Mouse (Mus musculus): ENCODE data around the gene Mkks. TPM values are rescaled to one million over a fixed set of nuclear protein-coding genes. Genes with fewer than 3 reads are reported as not detected.
A peak's percentile ranks its signal among the peaks of the same experiment; 100 is the strongest.

The Mkks gene
- polyA plus RNA-seq (2014; fragmentation: Nextera tagmentation; extraction: Ambion mirVana): 15.8 and 16.5 TPM in 2 replicates

DNA sequence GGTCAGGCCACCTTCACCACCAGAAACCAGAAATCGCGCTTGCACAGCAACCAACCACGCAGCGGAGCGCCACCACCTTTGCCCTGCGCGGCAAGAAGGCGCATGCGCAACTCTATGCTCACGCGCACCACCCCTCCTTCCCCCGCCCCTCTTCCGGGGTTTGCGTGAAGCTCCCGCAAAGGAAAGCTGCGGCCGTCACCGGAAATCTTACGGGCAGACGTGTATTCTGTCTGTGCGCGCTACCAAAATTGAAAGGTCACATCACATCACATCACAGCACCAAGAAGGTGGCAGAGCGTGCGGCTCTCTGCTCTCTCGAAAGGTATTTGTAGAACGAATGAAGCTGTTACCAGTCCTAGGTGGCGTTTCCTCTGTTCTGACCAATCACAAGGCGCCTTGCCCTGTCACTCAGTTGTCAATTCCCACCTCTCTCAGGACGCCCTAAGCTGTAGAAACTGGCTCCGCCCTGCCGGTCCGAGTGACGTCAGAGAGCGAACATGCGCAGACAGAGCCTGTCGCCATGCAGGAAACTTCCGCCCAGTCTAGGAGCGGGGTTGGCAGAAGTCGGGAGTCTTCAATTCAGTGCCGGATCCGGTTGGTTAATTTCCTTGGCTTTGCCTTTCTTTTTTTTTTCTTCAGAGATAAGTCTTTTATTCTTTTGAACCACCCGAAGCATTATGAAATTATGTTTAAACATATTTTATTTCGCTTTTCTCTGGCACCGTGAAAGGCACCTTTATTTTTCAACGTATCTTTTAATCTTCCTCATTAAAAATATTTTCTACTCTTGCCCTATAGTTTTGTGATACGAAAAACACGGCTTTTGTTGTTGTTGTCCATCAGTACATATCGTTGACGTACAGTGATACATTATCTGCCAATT, at the start of gene Mkks, which contains the start of the genes Slx4ip and AL731706.1:
Mkks (minus strand) TSS at position 322 of the 883 bp plus-strand sequence.
Slx4ip (plus strand) TSS at position 151 of the 883 bp plus-strand sequence.
AL731706.1 (minus strand) TSS at position 322 of the 883 bp plus-strand sequence.
- WGBS: under 1% methylated on average over 49 of the region's 49 CpGs
- Histone ChIP-seq H3K27me3 (ENCODE audit: control insufficient read depth, insufficient read depth, low read length) (no peaks in the 10 kb centered on the region), H3K27ac (ENCODE audit: low read depth, low read length) (peak within 1 kb of the TSS; percentile 81), H3K4me1 (ENCODE audit: control insufficient read depth, insufficient read depth, low read length) (no peaks in the 10 kb centered on the region), H3K9ac (ENCODE audit: low read length) (peak within 1 kb of the TSS; percentile 81), H3K4me3 (ENCODE audit: low read depth, low read length) (peak within 1 kb of the TSS; percentile 70), H3K9me3 (ENCODE audit: control insufficient read depth, low read length) (no peaks in the 10 kb centered on the region), H3K4me2 (ENCODE audit: low read depth) (peak within 1 kb of the TSS; percentile 42), H3K36me3 (ENCODE audit: control insufficient read depth, insufficient read depth, low read length) (no peaks in the 10 kb centered on the region)
- peak; percentile 98 for ATAC-seq (ENCODE audit: insufficient read depth, low FRiP score, low TSS enrichment)
- DNase-seq (ENCODE audit: low spot score): peak; percentile 99

DNA sequence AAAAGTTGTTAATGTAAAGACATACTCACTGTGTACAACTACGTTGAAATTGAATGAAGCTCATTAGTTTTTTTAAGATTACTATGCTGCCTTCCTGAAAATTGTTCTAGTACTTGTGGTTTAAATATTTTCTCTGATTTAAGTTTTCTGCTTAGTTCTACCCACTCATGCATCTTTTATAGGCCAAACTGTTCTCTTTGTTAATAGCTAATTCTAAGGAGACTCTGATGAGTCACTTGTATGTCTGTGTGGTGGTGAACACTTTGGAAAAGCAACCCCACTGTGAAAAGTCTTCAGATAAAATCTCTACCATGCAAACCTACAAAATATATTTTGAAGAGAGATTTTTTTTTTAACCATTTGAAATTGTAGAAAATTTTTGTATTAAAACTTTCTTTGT, 47.1 kb upstream of the Mkks start:
- H3K4me2 ChIP-seq (ENCODE audit: low read depth): no peak overlapping the region
- ATAC-seq (ENCODE audit: insufficient read depth, low FRiP score, low TSS enrichment) (no peak), DNase-seq (ENCODE audit: low spot score) (no peak)
- 86% methylated on average over 1 of the region's 1 CpGs for WGBS
- H3K9ac ChIP-seq (ENCODE audit: low read length): no peak overlapping the region
- no peaks in the 10 kb centered on the region for H3K36me3 ChIP-seq (ENCODE audit: control insufficient read depth, insufficient read depth, low read length)
- H3K27me3 ChIP-seq (ENCODE audit: control insufficient read depth, insufficient read depth, low read length): no peaks in the 10 kb centered on the region
- H3K4me3 ChIP-seq (ENCODE audit: low read depth, low read length): no peak overlapping the region
- no peaks in the 10 kb centered on the region for H3K4me1 ChIP-seq (ENCODE audit: control insufficient read depth, insufficient read depth, low read length)
- H3K27ac ChIP-seq (ENCODE audit: low read depth, low read length): no peak overlapping the region
- H3K9me3 ChIP-seq (ENCODE audit: control insufficient read depth, low read length): no peaks in the 10 kb centered on the region

- Histone ChIP-seq H3K4me3 (ENCODE audit: low read depth, low read length) (no peak overlapping the region), H3K4me2 (ENCODE audit: low read depth) (no peak overlapping the region), H3K4me1 (ENCODE audit: control insufficient read depth, insufficient read depth, low read length) (no peaks in the 10 kb centered on the region), H3K27me3 (ENCODE audit: control insufficient read depth, insufficient read depth, low read length) (no peaks in the 10 kb centered on the region), H3K27ac (ENCODE audit: low read depth, low read length) (no peak overlapping the region), H3K9me3 (ENCODE audit: control insufficient read depth, low read length) (no peaks in the 10 kb centered on the region), H3K36me3 (ENCODE audit: control insufficient read depth, insufficient read depth, low read length) (no peaks in the 10 kb centered on the region), H3K9ac (ENCODE audit: low read length) (no peak overlapping the region)
- WGBS: 92% methylated on average over 4 of the region's 4 CpGs
- no peak for DNase-seq (ENCODE audit: low spot score)
- ATAC-seq (ENCODE audit: insufficient read depth, low FRiP score, low TSS enrichment): no peak
Measured at GRCm38 (mm10) chr2:136936391-136937288, 45.5 kb upstream of the Mkks start.

- no peaks in the 10 kb centered on the region; the same call in 1 of the 2 replicates for H3K4me1 ChIP-seq (ENCODE audit: control insufficient read depth, insufficient read depth, low read length)
- H3K27ac ChIP-seq (ENCODE audit: low read depth, low read length): no peak overlapping the region
- no peaks in the 10 kb centered on the region for H3K27me3 ChIP-seq (ENCODE audit: control insufficient read depth, insufficient read depth, low read length)
- no peak overlapping the region for H3K4me3 ChIP-seq (ENCODE audit: low read depth, low read length)
- 70% methylated on average over 4 of the region's 4 CpGs for WGBS
- ATAC-seq (ENCODE audit: insufficient read depth, low FRiP score, low TSS enrichment) (no peak), DNase-seq (ENCODE audit: low spot score) (no peak)
- no peaks in the 10 kb centered on the region for H3K9me3 ChIP-seq (ENCODE audit: control insufficient read depth, low read length)
- H3K36me3 ChIP-seq (ENCODE audit: control insufficient read depth, insufficient read depth, low read length): no peaks in the 10 kb centered on the region
- H3K4me2 ChIP-seq (ENCODE audit: low read depth): no peak overlapping the region
- no peak overlapping the region for H3K9ac ChIP-seq (ENCODE audit: low read length)
Measured at GRCm38 (mm10) chr2:136921003-136921408, 29.8 kb upstream of the Mkks start.

DNA sequence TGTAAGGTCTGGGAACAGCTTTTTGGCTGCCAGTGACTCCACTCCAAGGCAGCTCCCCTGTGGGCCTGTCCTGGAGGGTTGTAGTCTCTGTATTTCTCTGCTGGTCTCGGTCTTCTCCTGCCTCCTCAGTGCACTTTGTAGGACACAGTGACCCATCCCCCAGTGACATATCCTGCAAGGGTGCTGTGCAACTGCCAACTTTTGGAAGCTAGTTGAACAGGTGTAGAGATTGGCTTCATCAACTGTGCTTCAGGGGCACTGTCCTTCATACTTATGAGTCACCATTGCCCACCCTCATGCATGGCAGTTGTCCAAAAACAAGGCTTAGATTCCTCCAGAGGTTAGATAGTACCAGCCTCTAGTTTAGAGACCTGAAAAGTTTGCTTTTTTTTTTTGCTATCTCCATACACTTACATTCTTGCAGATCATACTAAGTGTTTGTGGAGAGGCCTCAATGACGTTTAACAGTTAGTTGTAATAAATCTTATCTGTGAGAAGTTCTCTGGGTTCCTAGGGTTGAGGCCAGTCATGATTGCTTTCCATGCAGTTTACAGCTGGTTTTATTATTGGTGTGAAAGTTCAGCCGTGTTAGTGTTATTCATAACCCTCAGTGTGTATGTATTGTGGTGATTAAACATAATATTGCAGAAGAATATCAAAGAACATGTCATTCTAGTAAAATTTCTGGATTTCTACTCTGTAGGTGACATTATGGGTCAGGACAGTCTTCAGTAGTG, 29.2 kb upstream of the Mkks start:
- Histone ChIP-seq H3K4me1 (ENCODE audit: control insufficient read depth, insufficient read depth, low read length) (no peaks in the 10 kb centered on the region; the same call in 1 of the 2 replicates), H3K36me3 (ENCODE audit: control insufficient read depth, insufficient read depth, low read length) (no peaks in the 10 kb centered on the region), H3K27ac (ENCODE audit: low read depth, low read length) (no peak overlapping the region), H3K9ac (ENCODE audit: low read length) (no peak overlapping the region), H3K4me2 (ENCODE audit: low read depth) (no peak overlapping the region), H3K27me3 (ENCODE audit: control insufficient read depth, insufficient read depth, low read length) (no peaks in the 10 kb centered on the region), H3K4me3 (ENCODE audit: low read depth, low read length) (no peak overlapping the region), H3K9me3 (ENCODE audit: control insufficient read depth, low read length) (no peaks in the 10 kb centered on the region)
- WGBS: 81% methylated on average over 3 of the region's 3 CpGs
- no peak for DNase-seq (ENCODE audit: low spot score)
- no peak for ATAC-seq (ENCODE audit: insufficient read depth, low FRiP score, low TSS enrichment)

DNA sequence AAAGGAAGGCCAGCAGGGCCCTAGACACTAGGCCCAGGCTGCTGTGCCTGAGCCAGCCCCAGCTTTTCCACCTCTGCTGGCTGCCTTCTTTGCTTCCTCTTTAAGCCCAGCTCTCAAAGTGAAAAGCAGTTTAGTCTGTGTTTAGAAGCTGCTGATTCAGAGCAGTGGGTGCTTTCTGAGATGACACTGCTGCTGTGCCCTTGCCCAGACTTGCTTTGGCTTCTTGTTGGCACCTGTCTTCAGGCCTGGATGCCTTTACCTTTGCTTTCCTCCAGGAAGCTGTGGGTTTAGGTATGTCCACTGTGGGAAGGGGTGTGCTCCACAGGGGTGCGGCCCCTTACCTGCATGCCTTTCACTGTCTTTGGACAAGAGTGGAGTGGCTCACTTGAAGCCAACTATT, 28.2 kb upstream of the Mkks start:
- WGBS: 100% methylated on average over 1 of the region's 1 CpGs
- H3K4me1 ChIP-seq (ENCODE audit: control insufficient read depth, insufficient read depth, low read length): no peaks in the 10 kb centered on the region; the same call in 1 of the 2 replicates
- ATAC-seq (ENCODE audit: insufficient read depth, low FRiP score, low TSS enrichment): no peak

DNA sequence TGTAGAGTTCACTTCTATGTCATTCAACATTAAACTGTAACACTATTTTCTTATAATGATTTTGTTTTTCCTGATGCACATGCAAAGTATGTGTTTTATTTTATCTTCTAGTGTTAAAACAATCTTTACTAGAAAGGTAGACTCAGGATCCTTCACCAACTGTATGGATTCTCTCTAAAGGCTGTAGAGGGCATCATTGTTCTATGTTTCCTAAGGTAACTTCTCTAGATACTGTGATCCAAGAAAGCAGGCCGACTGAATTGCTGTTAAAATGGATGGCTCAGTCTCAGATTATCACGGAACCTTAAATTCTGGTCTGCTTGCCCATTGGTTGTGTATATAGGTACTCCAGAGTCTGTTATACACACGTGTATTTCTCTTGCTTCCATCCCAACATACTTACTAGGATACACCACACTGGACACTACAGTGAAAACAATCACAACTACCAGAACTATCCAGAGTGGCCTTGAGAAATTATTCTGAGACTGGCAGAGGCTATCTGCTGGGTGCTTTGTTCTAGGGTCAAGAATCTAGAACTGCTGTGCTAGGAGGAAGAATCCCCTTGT, 23.2 kb upstream of the Mkks start:
- H3K4me3 ChIP-seq (ENCODE audit: low read depth, low read length): no peak overlapping the region
- H3K4me1 ChIP-seq (ENCODE audit: control insufficient read depth, insufficient read depth, low read length): peaks cover 5% of the 10 kb centered on the region; the same call in 1 of the 2 replicates
- no peak overlapping the region for H3K4me2 ChIP-seq (ENCODE audit: low read depth)
- no peak overlapping the region for H3K27ac ChIP-seq (ENCODE audit: low read depth, low read length)
- no peak for DNase-seq (ENCODE audit: low spot score)
- ATAC-seq (ENCODE audit: insufficient read depth, low FRiP score, low TSS enrichment): no peak
- no peak overlapping the region for H3K9ac ChIP-seq (ENCODE audit: low read length)
- H3K27me3 ChIP-seq (ENCODE audit: control insufficient read depth, insufficient read depth, low read length): no peaks in the 10 kb centered on the region
- 76% methylated on average over 3 of the region's 3 CpGs for WGBS
- H3K36me3 ChIP-seq (ENCODE audit: control insufficient read depth, insufficient read depth, low read length): no peaks in the 10 kb centered on the region
- no peaks in the 10 kb centered on the region for H3K9me3 ChIP-seq (ENCODE audit: control insufficient read depth, low read length)

More for the DNA sequence above, 28.2 kb upstream of the Mkks start:
- Histone ChIP-seq H3K9me3 (ENCODE audit: control insufficient read depth, low read length) (no peaks in the 10 kb centered on the region), H3K36me3 (ENCODE audit: control insufficient read depth, insufficient read depth, low read length) (no peaks in the 10 kb centered on the region), H3K9ac (ENCODE audit: low read length) (no peak overlapping the region), H3K4me3 (ENCODE audit: low read depth, low read length) (no peak overlapping the region), H3K27me3 (ENCODE audit: control insufficient read depth, insufficient read depth, low read length) (no peaks in the 10 kb centered on the region), H3K27ac (ENCODE audit: low read depth, low read length) (no peak overlapping the region), H3K4me2 (ENCODE audit: low read depth) (no peak overlapping the region)
- no peak for DNase-seq (ENCODE audit: low spot score)

DNA sequence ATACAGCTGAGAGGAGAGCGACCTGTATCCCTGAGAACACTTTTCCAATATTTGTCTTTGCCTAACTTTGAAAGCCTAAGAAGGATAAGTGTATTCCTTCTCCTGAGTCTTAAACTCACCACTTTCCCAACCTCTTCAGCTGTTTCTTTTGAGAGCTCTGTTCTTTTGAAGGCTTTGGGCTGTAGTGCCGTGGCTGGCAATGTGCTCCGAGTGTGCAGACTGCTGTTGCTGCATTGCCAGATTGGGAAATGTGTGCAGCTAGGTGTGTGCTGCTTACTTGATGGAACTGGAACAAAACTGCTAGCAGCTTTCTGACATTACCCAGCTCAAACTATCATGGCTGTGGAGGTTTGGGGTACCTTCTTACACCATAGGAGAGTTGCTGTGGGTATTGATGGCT, 21.8 kb upstream of the Mkks start:
- Histone ChIP-seq H3K27me3 (ENCODE audit: control insufficient read depth, insufficient read depth, low read length) (no peaks in the 10 kb centered on the region), H3K36me3 (ENCODE audit: control insufficient read depth, insufficient read depth, low read length) (no peaks in the 10 kb centered on the region), H3K4me1 (ENCODE audit: control insufficient read depth, insufficient read depth, low read length) (peaks cover 5% of the 10 kb centered on the region; the same call in 1 of the 2 replicates), H3K9ac (ENCODE audit: low read length) (no peak overlapping the region), H3K4me2 (ENCODE audit: low read depth) (no peak overlapping the region), H3K27ac (ENCODE audit: low read depth, low read length) (no peak overlapping the region), H3K4me3 (ENCODE audit: low read depth, low read length) (no peak overlapping the region), H3K9me3 (ENCODE audit: control insufficient read depth, low read length) (no peaks in the 10 kb centered on the region)
- ATAC-seq (ENCODE audit: insufficient read depth, low FRiP score, low TSS enrichment) (no peak), DNase-seq (ENCODE audit: low spot score) (no peak)
- 51% methylated on average over 3 of the region's 3 CpGs for WGBS

All from neural tube, embryonic 11.5 days (tissue).